Mouse (Mus musculus) G1E (cell line): ENCODE data around the gene Spata2.

ENCODE experiments used
- CTCF ChIP-seq: IDR thresholded peaks from 2 replicates; pipeline ENCODE4 v1.5.1; 2012; ENCODE audit warnings: low read depth, low read length, inconsistent platforms, mixed read lengths
- GATA1 ChIP-seq: IDR thresholded peaks from 2 replicates; pipeline ENCODE4 v1.6.1; 2012; ENCODE audit warnings: borderline replicate concordance, low read length, inconsistent platforms, mixed read lengths
- GATA2 ChIP-seq: IDR thresholded peaks from 2 replicates; pipeline ENCODE4 v1.6.1; 2012; ENCODE audit warnings: low read depth, low read length, inconsistent platforms, borderline replicate concordance
- POLR2AphosphoS5 ChIP-seq: IDR thresholded peaks from 2 replicates; pipeline ENCODE4 v1.6.1; 2012; ENCODE audit warnings: low read depth, low read length, inconsistent platforms; ENCODE audit not compliant: insufficient replicate concordance
- TAL1 ChIP-seq: conservative IDR thresholded peaks from 2 replicates; pipeline ENCODE4 v1.6.1; 2012; ENCODE audit warnings: low read depth, low read length, inconsistent platforms, mixed read lengths

- TF ChIP-seq CTCF (no peak), POLR2AphosphoS5 (no peak), GATA1 (no peak), TAL1 (no peak), GATA2 (no peak)
These were observed 23.0 kb upstream of the Spata2 start for GRCm38 (mm10) chr2:167515688-167516087.
